Mouse (Mus musculus): ENCODE measurements at regions not wholly inside any gene's neighbourhood (a gene's known extent, or its start where the extent isn't known, plus 50 kb on each side); places are given as distances from the start of the nearest gene placed in this dataset.

GRCm38 (mm10) chr6:51754239-51754681 is 230.6 kb downstream of the Snx10 start:
- TF ChIP-seq POLR2A (IDR thresholded peaks at IDR 0.05; ENCODE audit: insufficient read length, low read depth), result no peak
- no peak for TF ChIP-seq TCF12 (IDR thresholded peaks at IDR 0.05; ENCODE audit: insufficient read depth, poor library complexity, severe bottlenecking)
- no peak for TF ChIP-seq E2F4 (IDR thresholded peaks at IDR 0.05; ENCODE audit: insufficient read depth)
- TF ChIP-seq MAX (IDR thresholded peaks at IDR 0.05; ENCODE audit: low read depth), result no peak
- no peak for TF ChIP-seq USF1 (IDR thresholded peaks at IDR 0.05; ENCODE audit: low read depth)
- TF ChIP-seq MYOD1 (IDR thresholded peaks at IDR 0.05; ENCODE audit: control insufficient read depth in 1 of 3, insufficient read length in 2 of 3, low read depth in 2 of 3), result no peak
- no peak for TF ChIP-seq CEBPB (IDR thresholded peaks at IDR 0.05; ENCODE audit: insufficient read depth, poor library complexity, severe bottlenecking)
- TF ChIP-seq MYOG (IDR thresholded peaks at IDR 0.05; ENCODE audit: control insufficient read depth in 1 of 3, insufficient read depth in 1 of 3, insufficient read length in 2 of 3, low read depth in 2 of 3), result no peak
- TF ChIP-seq SRF (IDR thresholded peaks at IDR 0.05; ENCODE audit: control insufficient read depth, insufficient read length, low read depth), result no peak
- TF ChIP-seq POLR2AphosphoS2 (IDR thresholded peaks at IDR 0.05; ENCODE audit: insufficient read length, low read depth), result no peak
- no peak for TF ChIP-seq TCF3 (IDR thresholded peaks at IDR 0.05; ENCODE audit: insufficient read length, low read depth)

All from myocyte (in vitro differentiated cells).